Mouse (Mus musculus) liver, adult 2 months (tissue): ENCODE data around the gene Lrp5.

ENCODE experiments used
- CTCF ChIP-seq: fragments of 200-500 bp; IDR thresholded peaks from 2 replicates; pipeline ENCODE4 v1.5.1; 2011; ENCODE audit warnings: low read depth, low read length, control low read depth
- POLR2A ChIP-seq: fragments of 200-500 bp; IDR thresholded peaks from 2 replicates; pipeline ENCODE4 v1.6.1; 2011; ENCODE audit warnings: low read length, control low read depth; ENCODE audit not compliant: insufficient read depth; ENCODE audit errors: extremely low read depth

GRCm38 (mm10) chr19:3651989-3652388, 34.4 kb downstream of the Lrp5 start:
- TF ChIP-seq CTCF (no peak), POLR2A (no peak)
